Mouse (Mus musculus) lung, embryonic 14.5 days (tissue): ENCODE results near the gene Fmnl2. TPM values are rescaled to one million over a fixed set of nuclear protein-coding genes. Genes with fewer than 3 reads are reported as not detected.

Experiments
- ATAC-seq: fragments of 200-750 bp; cut with Nextera tagmentation; 2 replicates; pipeline ENCODE4 v1.8.0; 2017; ENCODE audit warnings: mild to moderate bottlenecking, moderate TSS enrichment, moderate library complexity; ENCODE audit not compliant: insufficient read depth
- DNase-seq: peaks from one replicate; pipeline ENCODE4 v3.0.0-alpha.2; 2015
- H3K27ac ChIP-seq: fragments of 300-500 bp; sonication (generic); 2 replicates; pipeline ENCODE4 v1.5.1; 2014; ENCODE audit warnings: low read depth, mild to moderate bottlenecking, moderate library complexity
- H3K27me3 ChIP-seq: fragments of 300-500 bp; sonication (generic); 2 replicates; pipeline ENCODE4 v1.6.1; 2014; ENCODE audit warnings: low read length, control low read depth; ENCODE audit not compliant: insufficient read depth
- H3K36me3 ChIP-seq: fragments of 300-500 bp; sonication (generic); 2 replicates; pipeline ENCODE4 v1.6.1; 2014; ENCODE audit warnings: control low read depth; ENCODE audit not compliant: insufficient read depth
- H3K4me1 ChIP-seq: fragments of 300-500 bp; sonication (generic); 2 replicates; pipeline ENCODE4 v1.6.1; 2014; ENCODE audit warnings: antibody characterized with exemption, control low read depth; ENCODE audit not compliant: insufficient read depth
- H3K4me2 ChIP-seq: fragments of 300-500 bp; sonication (generic); 2 replicates; pipeline ENCODE4 v1.6.1; 2014; ENCODE audit warnings: mild to moderate bottlenecking
- H3K4me3 ChIP-seq: fragments of 300-500 bp; sonication (generic); 2 replicates; pipeline ENCODE4 v1.5.1; 2014; ENCODE audit warnings: low read depth, low read length
- H3K9ac ChIP-seq: fragments of 300-500 bp; sonication (generic); 2 replicates; pipeline ENCODE4 v1.6.1; 2014
- H3K9me3 ChIP-seq: fragments of 300-500 bp; sonication (generic); 2 replicates; pipeline ENCODE4 v1.6.1; 2016; ENCODE audit warnings: low read depth, low read length, control low read depth
- CTCF ChIP-seq: IDR thresholded peaks from 2 replicates; pipeline ENCODE4 v1.5.1; 2016; ENCODE audit warnings: antibody characterized with exemption, low read depth
- WGBS: fragments of 180-500 bp; shearing (Covaris S2); extraction: QIAGEN DNeasy Blood & Tissue Kit; methylation state at CpG from one replicate; pipeline ENCODE4 v1.1.7; 2014; 5-methylcytosine and 5-hydroxymethylcytosine counted together
- polyA plus RNA-seq: library from polyadenylated mRNA; unstranded; fragments of >200 nt; fragmentation: Nextera tagmentation; extraction: Ambion mirVana; gene quantifications from 2 replicates; pipeline ENCODE4 v1.2.1, GENCODE M21; 2014

The Fmnl2 gene
- polyA plus RNA-seq, 1 experiment from 2014 or later, result 5.0 TPM

- Histone ChIP-seq H3K4me2 (no peak overlapping the region), H3K36me3 (no peaks in the 10 kb centered on the region), H3K4me1 (peaks cover 7% of the 10 kb centered on the region; the same call in 1 of the 2 replicates), H3K9me3 (no peaks in the 10 kb centered on the region), H3K27ac (no peak overlapping the region), H3K9ac (no peak overlapping the region), H3K4me3 (no peak overlapping the region), H3K27me3 (no peaks in the 10 kb centered on the region)
- no peak for DNase-seq
- 86% methylated on average over 3 of the region's 3 CpGs for WGBS
- no peak for ATAC-seq
- no peak for TF ChIP-seq CTCF
These were observed 124.8 kb downstream of the Fmnl2 start for GRCm38 (mm10) chr2:52982502-52982901.

- DNase-seq (no peak), ATAC-seq (no peak)
- Histone ChIP-seq H3K36me3 (no peaks in the 10 kb centered on the region), H3K4me2 (no peak overlapping the region), H3K27ac (no peak overlapping the region), H3K27me3 (no peaks in the 10 kb centered on the region), H3K9me3 (no peaks in the 10 kb centered on the region), H3K9ac (no peak overlapping the region), H3K4me3 (no peak overlapping the region), H3K4me1 (peaks cover 7% of the 10 kb centered on the region; the same call in 1 of the 2 replicates)
- TF ChIP-seq CTCF, result no peak
- 80% methylated on average over 1 of the region's 1 CpGs for WGBS
These were observed 126.9 kb downstream of the Fmnl2 start for GRCm38 (mm10) chr2:52984556-52984955.

GRCm38 (mm10) chr2:52985167-52985566, 127.5 kb downstream of the Fmnl2 start:
- no peaks in the 10 kb centered on the region for H3K36me3 ChIP-seq
- no peaks in the 10 kb centered on the region for H3K27me3 ChIP-seq
- H3K4me2 ChIP-seq, result no peak overlapping the region
- H3K27ac ChIP-seq, result peak overlapping the region; percentile 6; the same call in 1 of the 2 replicates
- WGBS, result 43% methylated on average over 4 of the region's 4 CpGs
- TF ChIP-seq CTCF, result no peak
- H3K4me1 ChIP-seq, result peaks cover 1% of the 10 kb centered on the region; the same call in 1 of the 2 replicates
- no peak overlapping the region for H3K9ac ChIP-seq
- no peak overlapping the region for H3K4me3 ChIP-seq
- H3K9me3 ChIP-seq, result no peaks in the 10 kb centered on the region
- DNase-seq (peak; percentile 34), ATAC-seq (no peak)

GRCm38 (mm10) chr2:52986354-52986753, 128.7 kb downstream of the Fmnl2 start:
- Histone ChIP-seq H3K4me2 (no peak overlapping the region), H3K9ac (no peak overlapping the region), H3K27me3 (no peaks in the 10 kb centered on the region), H3K36me3 (no peaks in the 10 kb centered on the region), H3K9me3 (no peaks in the 10 kb centered on the region), H3K27ac (no peak overlapping the region), H3K4me3 (no peak overlapping the region), H3K4me1 (peaks cover 5% of the 10 kb centered on the region; the same call in 1 of the 2 replicates)
- ATAC-seq (no peak), DNase-seq (no peak)
- 71% methylated on average over 3 of the region's 3 CpGs for WGBS
- no peak for TF ChIP-seq CTCF

GRCm38 (mm10) chr2:52987035-52987434, 129.4 kb downstream of the Fmnl2 start:
- H3K27me3 ChIP-seq, result no peaks in the 10 kb centered on the region
- H3K4me1 ChIP-seq, result peaks cover 11% of the 10 kb centered on the region
- TF ChIP-seq CTCF, result no peak
- ATAC-seq (no peak), DNase-seq (no peak)
- no peaks in the 10 kb centered on the region for H3K36me3 ChIP-seq
- no peak overlapping the region for H3K4me3 ChIP-seq
- no peaks in the 10 kb centered on the region for H3K9me3 ChIP-seq
- peak overlapping the region; percentile 58; the same call in 1 of the 2 replicates for H3K27ac ChIP-seq
- no peak overlapping the region for H3K4me2 ChIP-seq
- H3K9ac ChIP-seq, result no peak overlapping the region
- 86% methylated on average over 6 of the region's 6 CpGs for WGBS

GRCm38 (mm10) chr2:52987637-52988295, 130.1 kb downstream of the Fmnl2 start:
- no peak overlapping the region for H3K4me3 ChIP-seq
- DNase-seq (peak; percentile 71), ATAC-seq (peak; percentile 45; the same call in 1 of the 2 replicates)
- no peak for TF ChIP-seq CTCF
- H3K9ac ChIP-seq, result no peak overlapping the region
- H3K9me3 ChIP-seq, result no peaks in the 10 kb centered on the region
- WGBS, result 47% methylated on average over 11 of the region's 11 CpGs
- H3K27ac ChIP-seq, result peak overlapping the region; percentile 58; the same call in 1 of the 2 replicates
- H3K4me2 ChIP-seq, result peak overlapping the region; percentile 11; the same call in 1 of the 2 replicates
- peaks cover 11% of the 10 kb centered on the region for H3K4me1 ChIP-seq
- H3K36me3 ChIP-seq, result no peaks in the 10 kb centered on the region
- H3K27me3 ChIP-seq, result no peaks in the 10 kb centered on the region

DNA sequence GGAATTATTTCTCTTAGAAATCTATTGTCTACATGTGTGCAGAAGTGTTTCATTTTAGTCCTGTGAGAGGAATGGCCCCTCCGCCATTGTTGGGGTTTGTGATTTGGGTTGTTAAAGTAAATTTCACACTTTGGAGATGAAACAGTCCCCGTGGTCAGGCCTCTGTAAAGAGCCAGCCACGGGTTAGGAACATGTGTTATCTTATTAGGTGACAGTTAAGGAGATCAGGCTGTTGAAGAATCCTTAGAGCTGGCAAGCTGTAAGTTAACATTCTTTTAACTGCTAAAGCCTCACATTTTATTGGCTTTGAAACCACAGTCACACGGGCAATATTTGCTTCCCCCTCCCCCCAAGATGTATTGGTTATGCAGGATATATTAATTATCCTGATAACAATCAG, 131.7 kb downstream of the Fmnl2 start:
- H3K9ac ChIP-seq, result no peak overlapping the region
- no peaks in the 10 kb centered on the region for H3K36me3 ChIP-seq
- H3K9me3 ChIP-seq, result no peaks in the 10 kb centered on the region
- H3K27ac ChIP-seq, result no peak overlapping the region
- WGBS, result 25% methylated on average over 4 of the region's 4 CpGs
- H3K4me3 ChIP-seq, result no peak overlapping the region
- peaks cover 11% of the 10 kb centered on the region for H3K4me1 ChIP-seq
- TF ChIP-seq CTCF, result no peak
- H3K27me3 ChIP-seq, result no peaks in the 10 kb centered on the region
- H3K4me2 ChIP-seq, result no peak overlapping the region
- peak; percentile 53 for ATAC-seq
- DNase-seq, result peak; percentile 89
